Mouse (Mus musculus) spleen, adult 2 months (tissue): ENCODE data around the gene Erc2.

Experiments used
- CTCF ChIP-seq: fragments of 200-500 bp; IDR thresholded peaks from 2 replicates; pipeline ENCODE4 v1.5.1; 2011; ENCODE audit warnings: mild to moderate bottlenecking, inconsistent platforms; ENCODE audit not compliant: insufficient read depth, insufficient read length, insufficient replicate concordance; ENCODE audit errors: extremely low read depth
- POLR2A ChIP-seq: fragments of 200-500 bp; IDR thresholded peaks from 2 replicates; pipeline ENCODE4 v1.6.1; 2011; ENCODE audit warnings: low read depth, low read length, inconsistent platforms

DNA sequence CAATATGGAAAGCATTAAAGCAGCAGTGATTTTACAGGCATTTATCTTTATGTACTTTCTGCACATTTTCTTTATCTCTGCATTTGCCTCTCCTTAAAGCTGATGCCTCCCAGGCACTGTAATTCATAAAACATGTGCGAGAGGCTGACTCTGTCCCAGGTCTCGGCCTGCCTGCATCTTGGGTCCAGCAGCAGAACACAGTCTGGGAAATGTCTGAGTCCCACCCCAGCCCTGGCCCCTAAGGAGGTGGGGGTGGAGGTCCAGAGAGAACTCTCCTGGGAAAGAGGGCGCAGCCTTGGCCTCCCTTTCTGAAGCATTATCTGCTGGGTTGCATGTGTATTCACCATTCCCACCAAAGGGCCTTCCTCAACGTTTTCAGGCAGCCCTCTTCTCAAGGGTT, 420.9 kb downstream of the Erc2 start:
- no peak for TF ChIP-seq POLR2A
- no peak for TF ChIP-seq CTCF
